Mouse (Mus musculus) right cerebral cortex, postnatal 14 days (tissue): ENCODE measurements around the gene Clps.
A peak's percentile ranks its signal among the peaks of the same experiment; 100 is the strongest.
"Not testable (repeated sequence)": the region's sequence is repeated elsewhere in the genome, so short reads cannot be mapped to it uniquely, and the experiment has no call there.

Experiments used
- DNase-seq: peaks from one replicate; pipeline ENCODE4 v3.0.0; 2022

Gene Clps

DNA sequence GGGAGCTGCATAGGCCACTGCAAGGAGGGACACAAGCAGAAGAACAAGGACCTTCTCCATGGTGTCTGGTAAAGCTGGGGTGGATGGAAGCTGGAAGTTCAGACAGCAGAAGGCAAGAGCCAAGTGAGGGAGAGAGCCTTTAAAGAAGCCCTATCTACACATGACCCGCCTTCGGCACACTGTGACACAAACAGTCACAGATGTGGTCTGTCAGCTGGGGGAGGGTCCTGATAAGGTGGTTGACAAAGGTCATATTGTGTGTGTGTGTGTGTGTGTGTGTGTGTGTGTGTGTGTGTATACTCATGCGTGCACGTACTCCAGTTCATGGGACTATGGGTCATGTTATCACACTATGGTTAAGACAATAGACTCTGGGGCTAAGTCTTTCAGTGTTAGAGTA lies at the start of gene Clps:
TSS of gene Clps (minus strand) at position 169 of the 400 bp plus-strand sequence.
- DNase-seq: no peak

DNA sequence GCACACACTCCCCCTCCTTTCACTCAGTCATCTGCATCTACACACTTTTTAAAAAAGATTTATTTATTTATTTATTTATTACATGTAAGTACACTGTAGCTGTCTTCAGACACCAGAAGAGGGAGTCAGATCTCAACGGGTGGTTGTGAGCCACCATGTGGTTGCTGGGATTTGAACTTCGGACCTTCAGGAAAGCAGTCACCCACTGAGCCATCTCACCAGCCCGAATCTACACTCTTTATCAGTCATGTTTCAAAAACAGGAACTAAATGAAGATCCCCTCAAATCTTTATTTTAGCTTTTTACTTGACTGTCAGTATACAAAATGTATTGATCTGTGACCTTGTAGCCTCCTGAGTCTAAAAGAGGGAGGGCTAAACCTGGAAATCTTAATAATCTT lies 49.0 kb upstream of the Clps start:
- no peak for DNase-seq

DNA sequence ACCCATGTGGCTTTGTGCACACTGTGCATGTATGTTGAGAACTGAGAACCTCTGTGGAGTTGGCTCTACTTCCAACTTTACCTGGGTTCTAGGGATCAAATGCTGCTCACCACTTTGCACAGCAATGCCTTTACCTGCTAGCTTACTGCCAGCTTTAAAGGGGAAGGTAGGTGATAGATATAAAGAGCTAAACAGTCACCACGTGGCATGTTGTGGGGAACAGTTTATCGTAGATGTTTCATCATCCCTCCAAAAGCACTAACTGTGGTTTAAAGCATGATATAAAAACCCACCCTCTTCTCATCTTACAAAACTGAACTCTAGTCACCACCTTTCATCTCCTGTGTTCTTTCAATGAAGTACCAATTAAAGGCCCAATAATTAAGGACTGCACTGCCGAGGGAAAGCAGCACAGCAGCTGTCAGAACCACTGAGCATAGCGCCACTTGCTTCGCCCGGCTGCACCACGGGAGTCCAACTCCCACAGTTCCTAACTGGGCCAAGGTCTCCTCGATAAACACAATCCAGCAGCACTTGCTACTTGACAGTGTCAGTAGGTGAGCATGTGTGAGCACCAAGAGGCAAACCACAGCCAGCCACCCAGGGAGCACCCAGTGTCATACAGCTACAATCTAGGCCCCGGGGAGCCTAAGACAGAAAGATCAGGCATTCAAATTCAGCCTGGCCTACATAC lies 41.1 kb upstream of the Clps start:
- no peak for DNase-seq

DNA sequence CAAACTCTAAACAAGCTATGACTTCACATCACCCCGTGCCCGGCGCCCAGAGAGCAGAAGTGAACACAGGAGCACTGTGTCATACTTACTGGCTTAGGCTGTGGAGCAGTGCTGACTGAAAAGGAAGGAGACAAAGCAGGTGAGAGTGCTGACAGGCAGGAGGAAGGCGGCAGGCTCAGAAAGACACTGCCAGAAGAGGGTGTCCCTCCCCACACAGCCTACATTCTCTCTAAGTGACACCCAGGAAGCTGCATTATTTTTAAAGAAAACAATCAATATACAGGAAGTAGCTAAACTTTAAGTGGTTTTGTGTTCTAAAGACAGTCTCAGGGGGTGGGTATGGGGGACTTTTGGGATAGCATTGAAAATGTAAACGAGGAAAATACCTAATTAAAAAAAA lies 40.2 kb upstream of the Clps start:
- no peak for DNase-seq

DNA sequence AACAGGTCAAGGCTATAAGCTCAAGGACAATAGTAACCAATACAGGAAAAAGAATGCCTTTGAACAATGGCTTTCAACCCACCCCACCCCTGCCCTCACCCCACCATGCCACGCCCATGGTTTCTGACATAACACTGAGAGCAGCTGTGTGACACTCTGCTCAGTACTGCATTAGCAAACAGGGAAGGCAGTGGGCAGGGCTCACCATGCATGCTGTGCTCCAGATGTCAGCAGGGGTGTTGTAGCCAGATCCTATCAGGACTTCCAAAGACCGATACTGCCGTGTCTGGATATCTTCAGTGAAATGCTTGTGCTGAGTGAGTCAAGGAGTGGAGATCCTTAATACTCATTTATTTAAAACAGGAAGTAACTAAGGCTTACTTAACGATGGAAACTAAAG lies 33.4 kb upstream of the Clps start:
- DNase-seq: no peak

DNA sequence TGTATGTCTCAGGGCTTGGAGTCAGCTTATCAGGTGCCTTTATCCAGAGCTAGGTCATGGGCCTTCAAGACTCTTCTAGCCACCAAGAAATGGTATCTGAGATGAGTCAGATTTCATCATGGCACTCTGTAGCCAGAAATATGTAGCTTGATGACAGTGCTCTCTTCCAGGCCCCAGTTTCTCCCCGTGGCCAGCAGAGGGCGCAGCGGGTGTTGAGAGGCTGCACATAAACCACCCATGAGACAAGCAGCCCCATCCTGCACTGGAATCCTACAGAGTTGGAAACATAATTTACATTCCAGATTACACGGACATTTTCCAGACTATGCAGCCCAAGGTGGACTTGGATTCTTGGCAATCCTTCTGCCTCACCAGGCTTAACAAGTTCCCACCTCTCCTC lies 32.4 kb upstream of the Clps start:
- peak; percentile 88 for DNase-seq

DNA sequence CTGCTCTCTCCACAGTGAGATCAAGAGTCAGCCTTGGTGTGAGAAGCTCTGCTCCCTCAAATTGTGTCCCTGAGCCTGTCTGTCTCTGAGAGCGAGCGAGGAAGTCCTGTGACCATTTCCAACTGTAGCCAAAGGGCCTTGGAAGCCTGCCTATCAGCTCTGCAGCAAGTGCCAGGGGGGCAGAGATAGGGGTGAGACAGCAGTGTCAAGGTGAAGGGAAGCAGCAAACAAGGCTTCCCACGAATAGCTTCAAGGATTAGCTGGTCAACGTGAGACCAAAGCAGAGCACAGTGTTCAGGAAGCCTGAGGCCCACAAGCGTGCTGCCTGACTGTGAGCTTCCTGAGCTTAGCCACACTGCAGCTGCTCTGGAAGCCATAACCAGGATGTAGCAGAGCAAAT lies 30.9 kb upstream of the Clps start:
- DNase-seq: no peak

GRCm38 (mm10) chr17:28590596-28590995 lies 30.0 kb upstream of the Clps start:
- no peak for DNase-seq

DNA sequence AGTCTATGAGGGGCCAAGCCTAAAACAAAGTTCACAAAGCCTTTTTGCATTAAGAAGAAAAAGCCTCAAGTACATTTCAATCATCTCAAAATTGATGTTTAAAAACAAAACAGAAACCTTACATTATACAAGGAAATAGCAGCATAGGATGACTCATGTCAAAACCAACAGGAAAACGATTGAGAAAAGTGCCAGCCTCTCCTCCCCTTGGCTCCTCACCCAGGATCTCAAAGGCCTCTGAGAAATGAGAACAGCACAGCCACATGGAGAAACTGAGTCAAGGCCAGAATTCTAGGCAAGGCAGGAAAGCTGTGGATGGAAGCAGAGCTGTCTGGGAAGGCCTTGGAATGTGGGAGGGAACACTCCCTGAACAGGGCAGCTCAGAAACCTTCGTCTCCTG lies 28.0 kb upstream of the Clps start:
- no peak for DNase-seq

DNA sequence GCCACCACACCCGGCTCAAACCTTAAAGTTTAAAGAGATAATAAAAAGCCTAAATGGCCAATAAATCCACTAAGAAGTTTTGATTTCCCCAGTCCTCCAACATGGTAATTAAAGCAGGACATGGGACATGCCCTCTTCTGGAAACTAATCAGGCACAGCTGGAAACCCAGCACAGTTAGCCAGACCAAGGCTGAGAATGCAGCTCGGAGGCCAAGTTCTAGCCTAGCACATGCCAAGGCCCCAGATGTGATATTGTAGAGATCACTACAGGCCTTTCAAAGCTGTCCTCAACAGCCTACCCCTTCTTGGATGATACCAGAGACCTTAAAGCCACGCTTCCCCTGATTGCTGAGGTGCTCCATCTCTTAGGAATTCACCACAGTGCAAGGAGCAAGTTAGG lies 25.9 kb upstream of the Clps start:
- DNase-seq: no peak

DNA sequence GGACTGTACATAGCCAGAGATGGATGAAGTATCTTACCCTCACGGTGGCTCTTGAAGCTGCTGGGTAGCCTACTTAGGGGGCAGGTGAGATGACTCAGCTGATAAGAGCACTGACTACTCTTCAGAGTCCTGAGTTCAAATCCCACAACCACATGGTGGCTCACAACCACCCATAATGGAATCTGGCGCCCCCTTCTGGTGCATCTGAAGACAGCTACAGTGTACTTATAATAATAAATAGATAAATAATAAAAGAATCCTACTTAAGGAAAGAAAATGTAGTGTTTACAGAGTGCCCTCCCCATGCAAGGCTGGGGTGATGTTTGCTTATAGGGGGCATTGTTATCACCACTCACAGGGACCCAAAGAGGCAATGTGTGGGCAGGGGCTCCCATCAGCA lies 20.5 kb upstream of the Clps start:
- no peak for DNase-seq

GRCm38 (mm10) chr17:28580396-28580795 lies 19.8 kb upstream of the Clps start:
- DNase-seq: peak; percentile 31

- peak; percentile 40 for DNase-seq
Observed at GRCm38 (mm10) chr17:28575244-28576125, 14.9 kb upstream of the Clps start, which contains the start of gene Lhfpl5. Gene Lhfpl5, plus strand, starts transcription at chr17:28575641.

DNA sequence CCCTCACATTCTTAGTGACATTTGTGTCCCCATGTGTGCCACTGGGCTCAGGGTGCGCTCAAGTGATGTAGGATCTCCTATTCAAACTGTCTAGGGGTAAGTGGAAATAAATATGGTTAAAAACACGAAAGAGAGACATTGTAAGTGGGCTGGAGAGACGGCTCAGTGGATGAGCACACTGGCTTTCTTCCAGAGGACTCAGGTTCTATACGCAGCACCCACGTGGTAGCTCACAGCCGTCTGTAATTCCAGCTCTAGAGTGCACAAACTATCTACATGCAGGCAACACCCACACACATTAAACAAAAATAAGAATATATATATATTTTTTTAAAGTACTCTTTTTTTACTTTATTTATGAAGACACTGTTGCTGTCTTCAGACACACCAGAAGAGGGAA lies 12.4 kb upstream of the Clps start:
- DNase-seq: no peak

DNA sequence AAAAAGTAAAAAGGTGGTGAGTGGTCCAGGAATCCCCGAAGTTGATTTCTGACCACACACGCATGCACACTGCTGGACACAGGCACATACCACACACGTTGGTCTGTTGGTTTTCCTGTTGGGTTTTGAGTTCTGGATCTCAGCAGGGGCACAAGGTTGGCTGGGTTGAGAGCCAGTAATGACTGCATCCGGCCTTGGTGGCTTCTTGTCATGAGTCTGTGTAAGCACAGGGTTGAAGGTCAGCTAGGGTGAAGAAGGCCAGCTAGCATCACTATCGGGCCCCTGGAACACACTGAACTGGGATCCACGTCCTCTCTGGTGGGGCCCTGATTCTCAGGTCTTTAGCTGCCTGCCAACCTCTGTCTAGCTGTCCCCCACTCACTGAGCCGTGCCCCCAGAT lies 12.0 kb upstream of the Clps start:
- no peak for DNase-seq

DNA sequence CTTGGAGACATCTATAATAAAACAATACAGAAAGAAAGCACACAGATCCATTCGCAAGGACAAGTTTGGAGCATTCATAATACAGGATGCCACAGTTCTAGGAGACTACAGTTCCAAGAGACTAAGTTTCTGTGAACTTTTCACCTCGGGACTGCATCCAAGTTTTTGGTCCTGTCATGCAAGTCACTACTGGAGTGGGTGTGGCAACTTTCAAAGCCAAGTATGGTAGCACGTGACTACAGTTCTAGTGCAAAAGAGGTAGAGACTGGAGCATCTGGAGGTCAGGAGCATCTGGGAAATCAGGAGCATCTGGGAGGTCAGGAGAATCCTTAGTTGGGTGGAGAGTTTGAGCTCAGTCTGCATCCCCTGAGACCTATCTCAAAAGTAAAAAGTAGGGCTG lies 11.3 kb upstream of the Clps start:
- no peak for DNase-seq

GRCm38 (mm10) chr17:28567541-28567940 lies 7.0 kb upstream of the Clps start:
- no peak for DNase-seq

- no peak for DNase-seq
Observed at GRCm38 (mm10) chr17:28565181-28565580, 4.6 kb upstream of the Clps start.

- DNase-seq: no peak
Observed at GRCm38 (mm10) chr17:28561613-28562012, 1.0 kb upstream of the Clps start.

DNA sequence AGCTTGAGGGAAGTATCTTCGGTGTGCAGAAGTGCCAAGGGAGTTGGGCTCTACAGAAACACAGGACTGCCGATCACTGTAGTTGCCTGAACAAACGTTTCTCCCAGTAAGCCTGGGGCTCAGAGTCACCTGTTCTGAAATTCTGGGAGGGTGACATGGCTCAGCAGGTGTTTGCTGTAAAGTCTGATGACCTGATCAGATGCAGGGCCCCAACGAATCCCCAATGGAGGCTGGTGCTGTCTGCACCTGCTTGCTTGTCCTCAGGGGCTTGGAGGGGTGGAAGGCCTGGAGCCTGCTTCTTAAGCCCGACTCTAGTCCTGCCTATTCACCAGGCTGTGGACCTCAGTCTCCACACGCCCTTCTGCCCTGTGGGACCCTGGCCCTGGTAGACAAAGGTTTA lies 2.8 kb downstream of the Clps start:
- DNase-seq: no peak

GRCm38 (mm10) chr17:28556635-28557396 lies 3.8 kb downstream of the Clps start:
- no peak for DNase-seq

DNA sequence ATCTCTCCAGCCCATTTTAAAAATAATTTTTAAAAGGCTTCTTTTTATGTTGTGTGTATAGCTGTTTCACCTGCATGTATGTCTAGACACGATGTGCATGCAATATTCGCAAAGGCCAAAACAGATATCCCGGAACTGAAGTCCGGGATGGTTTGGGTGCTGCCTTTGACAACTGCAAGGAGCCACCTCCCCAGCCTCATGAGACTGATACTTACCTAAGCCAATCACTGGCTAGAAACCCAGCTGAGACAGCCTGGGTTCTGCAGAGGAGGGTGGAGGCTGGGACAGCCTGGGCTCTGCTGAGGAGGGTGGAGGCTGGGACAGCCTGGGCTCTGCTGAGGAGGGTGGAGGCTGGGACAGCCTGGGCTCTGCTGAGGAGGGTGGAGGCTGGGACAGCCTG lies 6.5 kb downstream of the Clps start:
- DNase-seq: not testable (repeated sequence)

DNA sequence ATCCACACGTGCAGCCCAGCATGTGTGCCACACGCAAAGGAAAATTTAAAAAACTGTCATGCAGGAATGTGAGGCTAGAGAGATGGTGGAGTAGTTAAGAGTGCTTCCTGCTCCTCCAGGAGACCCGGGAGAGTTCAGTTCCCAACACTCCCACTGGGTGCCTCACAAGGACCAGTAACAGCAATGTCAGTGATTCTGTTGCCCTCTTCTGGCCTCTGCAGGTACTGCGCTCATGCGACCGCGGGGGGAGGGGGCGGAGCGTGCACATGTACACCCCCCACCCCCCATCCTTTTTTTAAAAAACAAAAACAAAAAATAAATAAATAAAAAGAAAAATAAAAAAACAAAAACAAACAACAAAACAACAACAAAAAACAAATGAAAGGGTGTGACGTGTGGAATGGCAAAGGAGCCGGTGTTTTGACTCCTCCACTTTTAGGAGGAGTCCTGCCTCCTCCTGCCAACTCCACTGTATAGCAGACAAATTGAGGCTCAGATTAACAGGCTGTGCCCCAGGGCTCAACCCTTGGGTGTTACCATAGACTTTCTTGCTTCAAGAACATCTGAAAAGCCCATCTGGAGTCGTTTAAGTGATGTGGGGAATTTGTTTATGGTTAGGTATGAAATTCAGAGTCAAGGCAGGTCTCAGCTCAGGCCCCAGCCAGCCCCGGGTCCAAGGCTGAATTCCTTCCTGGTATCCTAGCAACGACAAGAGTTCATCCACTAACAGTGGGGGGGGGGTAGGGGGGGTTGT lies 7.3 kb downstream of the Clps start:
- peak; percentile 68 for DNase-seq
